Mouse (Mus musculus): ENCODE data around the gene Ascl5.

DNA sequence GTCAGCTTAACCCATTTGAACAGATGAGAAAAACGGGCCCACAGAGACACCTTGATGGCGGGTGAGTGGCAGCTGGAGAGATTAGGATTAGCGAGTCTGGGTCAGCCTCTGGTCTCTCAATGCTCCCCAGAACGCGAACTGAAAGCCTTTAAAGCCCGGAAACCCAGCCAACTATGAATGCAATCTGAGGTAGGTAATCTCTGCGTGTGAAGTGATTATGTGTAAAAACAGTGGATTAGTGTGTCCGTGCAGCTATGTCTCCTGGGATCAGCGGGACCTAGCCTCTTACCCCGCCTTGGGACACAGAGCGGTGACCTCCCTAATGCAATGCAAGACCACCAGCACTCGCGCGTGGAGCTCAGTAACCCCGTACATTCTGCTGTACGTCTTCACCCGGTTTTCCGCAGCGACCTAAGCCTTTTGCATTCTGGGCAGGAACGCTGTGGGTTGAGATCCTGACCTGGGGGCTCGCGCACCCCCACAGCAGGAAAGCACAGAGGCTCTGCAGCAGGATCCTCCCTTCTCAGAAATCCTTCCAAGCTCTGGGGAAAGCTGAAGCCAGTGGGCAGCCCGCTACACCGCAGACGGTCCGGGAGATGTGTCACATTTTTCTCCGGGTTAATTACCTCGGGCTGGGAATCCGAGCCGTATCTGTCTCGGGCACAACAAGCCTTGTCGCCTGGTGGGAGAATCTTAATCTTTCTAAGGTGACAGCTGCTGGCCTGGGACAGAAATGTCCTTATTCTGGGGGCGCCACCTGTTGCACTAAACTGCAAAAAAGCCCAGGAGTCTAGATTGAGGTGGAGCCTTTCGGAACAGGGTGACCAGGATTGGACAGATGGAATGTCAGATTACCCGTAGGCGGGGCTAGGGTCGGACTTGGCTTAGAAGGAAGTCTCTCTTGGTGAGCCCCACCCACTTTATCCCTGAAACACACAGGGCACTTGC lies 43.1 kb upstream of the Ascl5 start, which contains the start of gene Tmem9:
- TF ChIP-seq CTCF (IDR thresholded peaks at IDR 0.05; ENCODE audit: extremely low read depth, insufficient read depth, insufficient read length, insufficient replicate concordance) (no peak), POLR2A (IDR thresholded peaks at IDR 0.05; ENCODE audit: low read depth, low read length) (no peak)
